7 mouse cellular contexts compared by ENCODE assay signal in genomic region chr10:97312978-97313377, GRCm38 (mm10).
DNase-seq lines count a peak whose midpoint lies in the region; ATAC-seq lines count a peak whose summit lies in the region.

No protein-coding gene starts in this region.

- peak overlapping the region; percentile 79 for H3K9ac ChIP-seq in midbrain, embryonic 13.5 days (replicated peaks)

- H3K4me2 ChIP-seq in midbrain, embryonic 13.5 days (replicated peaks) = peak overlapping the region; percentile 71

- under 1% methylated on average over 17 of the region's 17 CpGs for WGBS in embryonic facial prominence, embryonic 10.5 days
- under 1% methylated on average over 17 of the region's 17 CpGs for WGBS in limb, embryonic 10.5 days
- 0% methylated on average over 17 of the region's 17 CpGs for WGBS in midbrain, embryonic 13.5 days

- no peaks in the 10 kb centered on the region for H3K9me3 ChIP-seq in embryonic facial prominence, embryonic 10.5 days
- no peaks in the 10 kb centered on the region for H3K9me3 ChIP-seq in limb, embryonic 10.5 days (replicated peaks)
- no peaks in the 10 kb centered on the region for H3K9me3 ChIP-seq in midbrain, embryonic 13.5 days

- H3K4me1 ChIP-seq in embryonic facial prominence, embryonic 10.5 days = peaks cover 16% of the 10 kb centered on the region; the same call in 1 of the 2 replicates
- peaks cover 13% of the 10 kb centered on the region; the same call in 1 of the 2 replicates for H3K4me1 ChIP-seq in limb, embryonic 10.5 days
- H3K4me1 ChIP-seq in midbrain, embryonic 13.5 days (replicated peaks) = peaks cover 19% of the 10 kb centered on the region

- H3K27me3 ChIP-seq in embryonic facial prominence, embryonic 10.5 days (replicated peaks; ENCODE audit: low read depth, poor library complexity, severe bottlenecking) = no peaks in the 10 kb centered on the region
- no peaks in the 10 kb centered on the region for H3K27me3 ChIP-seq in limb, embryonic 10.5 days (ENCODE audit: low read depth, poor library complexity, severe bottlenecking)
- no peaks in the 10 kb centered on the region for H3K27me3 ChIP-seq in midbrain, embryonic 13.5 days

- DNase-seq in adrenal gland, postnatal 10 days = peak; percentile 97
- peak; percentile 97 for DNase-seq in embryonic facial prominence, embryonic 10.5 days (ENCODE audit: low spot score)
- DNase-seq in kidney, adult 11 months = peak; percentile 87
- peak; percentile 99 for DNase-seq in limb, embryonic 10.5 days (ENCODE audit: low spot score)
- peak; percentile 73 for DNase-seq in spleen, adult 12 weeks (ENCODE audit: low spot score)

- peak; percentile 85 for ATAC-seq in granulocyte monocyte progenitor cell, adult 5-6 weeks (replicated peaks; ENCODE audit: poor library complexity, severe bottlenecking)
- peak; percentile 94 for ATAC-seq in midbrain, embryonic 13.5 days

- H3K36me3 ChIP-seq in embryonic facial prominence, embryonic 10.5 days (replicated peaks) = no peaks in the 10 kb centered on the region
- H3K36me3 ChIP-seq in limb, embryonic 10.5 days = no peaks in the 10 kb centered on the region
- H3K36me3 ChIP-seq in midbrain, embryonic 13.5 days = no peaks in the 10 kb centered on the region

- H3K4me3 ChIP-seq in embryonic facial prominence, embryonic 10.5 days = peak overlapping the region; percentile 61
- peak overlapping the region; percentile 57 for H3K4me3 ChIP-seq in limb, embryonic 10.5 days
- H3K4me3 ChIP-seq in midbrain, embryonic 13.5 days (replicated peaks) = peak overlapping the region; percentile 48

- peak overlapping the region; percentile 94 for H3K27ac ChIP-seq in embryonic facial prominence, embryonic 10.5 days (replicated peaks)
- H3K27ac ChIP-seq in limb, embryonic 10.5 days = peak overlapping the region; percentile 93
- H3K27ac ChIP-seq in midbrain, embryonic 13.5 days = peak overlapping the region; percentile 96

Comparison
In these comparisons a context has a peak if more than half of its experiments do, and no peak if none do; other contexts are left out.
1. Peak in every context shown above with its lines: DNase-seq, ATAC-seq, H3K4me3 ChIP-seq and H3K27ac ChIP-seq.